Mouse (Mus musculus) c-Kit-positive CD71-positive TER-119-positive erythroid progenitor cells, embryonic 14.5 days (primary cell): ENCODE measurements around the gene Tnnc2.

Experiments used
- DNase-seq: peaks from one replicate; pipeline ENCODE4 v3.0.0-alpha.2; 2013; ENCODE audit warnings: low spot score

The Tnnc2 gene

GRCm38 (mm10) chr2:164795868-164796267, 16.1 kb upstream of the Tnnc2 start:
- DNase-seq, result no peak

GRCm38 (mm10) chr2:164794293-164794692, 14.5 kb upstream of the Tnnc2 start:
- DNase-seq, result peak; percentile 83

GRCm38 (mm10) chr2:164793772-164794171, 14.0 kb upstream of the Tnnc2 start:
- no peak for DNase-seq

GRCm38 (mm10) chr2:164793236-164793635, 13.5 kb upstream of the Tnnc2 start:
- peak; percentile 61 for DNase-seq

- no peak for DNase-seq
Measured at GRCm38 (mm10) chr2:164792400-164793190, 12.8 kb upstream of the Tnnc2 start.

GRCm38 (mm10) chr2:164791841-164792261, 12.1 kb upstream of the Tnnc2 start:
- DNase-seq, result no peak

GRCm38 (mm10) chr2:164790451-164790850, 10.7 kb upstream of the Tnnc2 start:
- DNase-seq, result no peak

- peak; percentile 44 for DNase-seq
Measured at GRCm38 (mm10) chr2:164788411-164788810, 8.6 kb upstream of the Tnnc2 start.

- no peak for DNase-seq
Measured at GRCm38 (mm10) chr2:164787779-164788178, 8.0 kb upstream of the Tnnc2 start.

- DNase-seq, result no peak
Measured at GRCm38 (mm10) chr2:164787032-164787431, 7.3 kb upstream of the Tnnc2 start.

- DNase-seq, result no peak
Measured at GRCm38 (mm10) chr2:164786388-164786885, 6.7 kb upstream of the Tnnc2 start.

- peak; percentile 59 for DNase-seq
Measured at GRCm38 (mm10) chr2:164785481-164786387, 6.0 kb upstream of the Tnnc2 start, which contains the start of gene Snx21. TSS of gene Snx21 (plus strand) at chr2:164785823.

GRCm38 (mm10) chr2:164784869-164785420, 5.2 kb upstream of the Tnnc2 start:
- no peak for DNase-seq

GRCm38 (mm10) chr2:164783926-164784581, 4.3 kb upstream of the Tnnc2 start:
- no peak for DNase-seq

- DNase-seq, result no peak
Measured at GRCm38 (mm10) chr2:164781876-164782275, 2.1 kb upstream of the Tnnc2 start.

- DNase-seq, result no peak
Measured at GRCm38 (mm10) chr2:164778809-164779208, 958 bp downstream of the Tnnc2 start.

GRCm38 (mm10) chr2:164778015-164778287, 1.8 kb downstream of the Tnnc2 start:
- DNase-seq, result no peak

GRCm38 (mm10) chr2:164777246-164778014, 2.3 kb downstream of the Tnnc2 start:
- no peak for DNase-seq

- DNase-seq, result no peak
Measured at GRCm38 (mm10) chr2:164776801-164777200, 3.0 kb downstream of the Tnnc2 start.

- DNase-seq, result no peak
Measured at GRCm38 (mm10) chr2:164776130-164776529, 3.6 kb downstream of the Tnnc2 start.

- DNase-seq, result peak; percentile 69
Measured at GRCm38 (mm10) chr2:164773989-164774364, 5.8 kb downstream of the Tnnc2 start.
